Mouse (Mus musculus) neural tube, embryonic 13.5 days (tissue): ENCODE measurements around the gene Chd6. TPM values are rescaled to one million over a fixed set of nuclear protein-coding genes. Genes with fewer than 3 reads are reported as not detected.

Experiments
- ATAC-seq: fragments of 200-750 bp; cut with Nextera tagmentation; 2 replicates; pipeline ENCODE4 v1.8.0; 2017; ENCODE audit warnings: low read depth, mild to moderate bottlenecking, moderate TSS enrichment, moderate library complexity
- H3K27ac ChIP-seq: fragments of 300-500 bp; sonication (generic); replicated peaks from 2 replicates; pipeline ENCODE4 v1.5.1; 2015; ENCODE audit warnings: moderate library complexity, mild to moderate bottlenecking, inconsistent platforms
- H3K27me3 ChIP-seq: fragments of 300-500 bp; sonication (generic); 2 replicates; pipeline ENCODE4 v1.6.1; 2015; ENCODE audit warnings: mild to moderate bottlenecking, inconsistent platforms
- H3K36me3 ChIP-seq: fragments of 300-500 bp; sonication (generic); 2 replicates; pipeline ENCODE4 v1.6.1; 2015; ENCODE audit warnings: mild to moderate bottlenecking, inconsistent platforms
- H3K4me1 ChIP-seq: fragments of 300-500 bp; sonication (generic); replicated peaks from 2 replicates; pipeline ENCODE4 v1.6.1; 2015; ENCODE audit warnings: inconsistent platforms
- H3K4me2 ChIP-seq: fragments of 300-500 bp; sonication (generic); 2 replicates; pipeline ENCODE4 v1.6.1; 2015; ENCODE audit warnings: inconsistent platforms, mild to moderate bottlenecking, moderate library complexity
- H3K4me3 ChIP-seq: fragments of 300-500 bp; sonication (generic); 2 replicates; pipeline ENCODE4 v1.5.1; 2015; ENCODE audit warnings: mild to moderate bottlenecking, inconsistent platforms
- H3K9ac ChIP-seq: fragments of 300-500 bp; sonication (generic); 2 replicates; pipeline ENCODE4 v1.6.1; 2015; ENCODE audit warnings: moderate library complexity, mild to moderate bottlenecking, inconsistent platforms
- H3K9me3 ChIP-seq: fragments of 300-500 bp; sonication (generic); 2 replicates; pipeline ENCODE4 v1.6.1; 2016; ENCODE audit warnings: inconsistent platforms
- WGBS: fragments of 180-500 bp; shearing (Covaris S2); methylation state at CpG from one replicate; pipeline ENCODE4 v1.1.7; 2015; 5-methylcytosine and 5-hydroxymethylcytosine counted together
- polyA plus RNA-seq: library from polyadenylated mRNA; unstranded; fragments of >200 nt; fragmentation: Nextera tagmentation; extraction: Ambion mirVana; gene quantifications from 2 replicates; pipeline ENCODE4 v1.2.1, GENCODE M21; 2015

Gene Chd6
- polyA plus RNA-seq, 1 experiment from 2014 or later: 37.6 TPM

- Histone ChIP-seq H3K27ac (no peak overlapping the region), H3K4me3 (no peak overlapping the region), H3K4me2 (no peak overlapping the region), H3K4me1 (no peaks in the 10 kb centered on the region), H3K9ac (no peak overlapping the region), H3K9me3 (no peaks in the 10 kb centered on the region), H3K27me3 (no peaks in the 10 kb centered on the region), H3K36me3 (peaks cover 92% of the 10 kb centered on the region)
- WGBS: 92% methylated on average over 16 of the region's 16 CpGs
- ATAC-seq: no peak
Measured at GRCm38 (mm10) chr2:161012577-161013251, 96.2 kb downstream of the Chd6 start.

- H3K4me3 ChIP-seq: no peak overlapping the region
- H3K9me3 ChIP-seq: no peaks in the 10 kb centered on the region
- no peak overlapping the region for H3K27ac ChIP-seq
- no peak for ATAC-seq
- no peaks in the 10 kb centered on the region for H3K4me1 ChIP-seq
- peaks cover 50% of the 10 kb centered on the region for H3K36me3 ChIP-seq
- no peaks in the 10 kb centered on the region for H3K27me3 ChIP-seq
- H3K4me2 ChIP-seq: no peak overlapping the region
- WGBS: 80% methylated on average over 3 of the region's 3 CpGs
- no peak overlapping the region for H3K9ac ChIP-seq
Measured at GRCm38 (mm10) chr2:161004338-161004737, 104.5 kb downstream of the Chd6 start.

- H3K9ac ChIP-seq: no peak overlapping the region
- no peak overlapping the region for H3K27ac ChIP-seq
- no peak overlapping the region for H3K4me3 ChIP-seq
- H3K4me1 ChIP-seq: no peaks in the 10 kb centered on the region
- no peaks in the 10 kb centered on the region for H3K9me3 ChIP-seq
- no peak overlapping the region for H3K4me2 ChIP-seq
- ATAC-seq: no peak
- H3K36me3 ChIP-seq: peaks cover 22% of the 10 kb centered on the region
- 93% methylated on average over 6 of the region's 6 CpGs for WGBS
- no peaks in the 10 kb centered on the region for H3K27me3 ChIP-seq
Measured at GRCm38 (mm10) chr2:160996987-160997763, 111.7 kb downstream of the Chd6 start.

- H3K27me3 ChIP-seq: no peaks in the 10 kb centered on the region
- H3K4me2 ChIP-seq: no peak overlapping the region
- H3K4me3 ChIP-seq: no peak overlapping the region
- no peak overlapping the region for H3K27ac ChIP-seq
- H3K9me3 ChIP-seq: no peaks in the 10 kb centered on the region
- peaks cover 45% of the 10 kb centered on the region for H3K36me3 ChIP-seq
- no peaks in the 10 kb centered on the region for H3K4me1 ChIP-seq
- no peak for ATAC-seq
- H3K9ac ChIP-seq: no peak overlapping the region
- 62% methylated on average over 1 of the region's 1 CpGs for WGBS
Measured at GRCm38 (mm10) chr2:160994181-160994580, 114.7 kb downstream of the Chd6 start.

GRCm38 (mm10) chr2:160992465-160992864 is 116.4 kb downstream of the Chd6 start:
- Histone ChIP-seq H3K4me1 (no peaks in the 10 kb centered on the region), H3K27me3 (no peaks in the 10 kb centered on the region), H3K4me2 (no peak overlapping the region), H3K4me3 (no peak overlapping the region), H3K27ac (no peak overlapping the region), H3K9me3 (no peaks in the 10 kb centered on the region), H3K36me3 (peaks cover 54% of the 10 kb centered on the region), H3K9ac (no peak overlapping the region)
- WGBS: 93% methylated on average over 3 of the region's 3 CpGs
- ATAC-seq: no peak

- WGBS: 88% methylated on average over 6 of the region's 6 CpGs
- Histone ChIP-seq H3K36me3 (peaks cover 66% of the 10 kb centered on the region), H3K9me3 (no peaks in the 10 kb centered on the region), H3K4me2 (no peak overlapping the region), H3K27me3 (no peaks in the 10 kb centered on the region), H3K27ac (no peak overlapping the region), H3K4me1 (no peaks in the 10 kb centered on the region), H3K4me3 (no peak overlapping the region), H3K9ac (no peak overlapping the region)
- no peak for ATAC-seq
Measured at GRCm38 (mm10) chr2:160990339-160991070, 118.4 kb downstream of the Chd6 start.

GRCm38 (mm10) chr2:160987503-160987902 is 121.4 kb downstream of the Chd6 start:
- Histone ChIP-seq H3K27ac (no peak overlapping the region), H3K4me2 (no peak overlapping the region), H3K9ac (no peak overlapping the region), H3K27me3 (no peaks in the 10 kb centered on the region), H3K36me3 (peaks cover 85% of the 10 kb centered on the region), H3K4me1 (no peaks in the 10 kb centered on the region), H3K4me3 (no peak overlapping the region), H3K9me3 (no peaks in the 10 kb centered on the region)
- ATAC-seq: no peak

GRCm38 (mm10) chr2:160982636-160983035 is 126.2 kb downstream of the Chd6 start:
- no peak overlapping the region for H3K4me3 ChIP-seq
- H3K4me2 ChIP-seq: no peak overlapping the region
- H3K9ac ChIP-seq: no peak overlapping the region
- no peak for ATAC-seq
- no peaks in the 10 kb centered on the region for H3K4me1 ChIP-seq
- no peaks in the 10 kb centered on the region for H3K27me3 ChIP-seq
- WGBS: 90% methylated on average over 3 of the region's 3 CpGs
- peaks cover 88% of the 10 kb centered on the region for H3K36me3 ChIP-seq
- no peaks in the 10 kb centered on the region for H3K9me3 ChIP-seq
- H3K27ac ChIP-seq: no peak overlapping the region

- Histone ChIP-seq H3K27ac (no peak overlapping the region), H3K27me3 (no peaks in the 10 kb centered on the region), H3K4me3 (no peak overlapping the region), H3K36me3 (peaks cover 88% of the 10 kb centered on the region), H3K9ac (no peak overlapping the region), H3K9me3 (no peaks in the 10 kb centered on the region), H3K4me2 (no peak overlapping the region), H3K4me1 (no peaks in the 10 kb centered on the region)
- ATAC-seq: no peak
- WGBS: 97% methylated on average over 6 of the region's 6 CpGs
Measured at GRCm38 (mm10) chr2:160981791-160982190, 127.1 kb downstream of the Chd6 start.

GRCm38 (mm10) chr2:160978651-160979050 is 130.2 kb downstream of the Chd6 start:
- H3K36me3 ChIP-seq: peaks cover 89% of the 10 kb centered on the region
- WGBS: 100% methylated on average over 1 of the region's 1 CpGs
- no peak for ATAC-seq

GRCm38 (mm10) chr2:160977248-160977647 is 131.6 kb downstream of the Chd6 start:
- H3K4me3 ChIP-seq: no peak overlapping the region
- no peak overlapping the region for H3K9ac ChIP-seq
- no peaks in the 10 kb centered on the region for H3K27me3 ChIP-seq
- peaks cover 7% of the 10 kb centered on the region for H3K4me1 ChIP-seq
- H3K4me2 ChIP-seq: no peak overlapping the region
- no peak overlapping the region for H3K27ac ChIP-seq
- no peak for ATAC-seq
- H3K9me3 ChIP-seq: no peaks in the 10 kb centered on the region
- 83% methylated on average over 1 of the region's 1 CpGs for WGBS
- peaks cover 86% of the 10 kb centered on the region for H3K36me3 ChIP-seq

More at GRCm38 (mm10) chr2:160978651-160979050, 130.2 kb downstream of the Chd6 start:
- Histone ChIP-seq H3K9me3 (no peaks in the 10 kb centered on the region), H3K27me3 (no peaks in the 10 kb centered on the region), H3K27ac (no peak overlapping the region), H3K4me2 (no peak overlapping the region), H3K4me1 (no peaks in the 10 kb centered on the region), H3K4me3 (no peak overlapping the region), H3K9ac (no peak overlapping the region)

- ATAC-seq: no peak
- 83% methylated on average over 5 of the region's 5 CpGs for WGBS
- no peak overlapping the region for H3K4me3 ChIP-seq
- H3K27ac ChIP-seq: no peak overlapping the region
- H3K4me1 ChIP-seq: peaks cover 19% of the 10 kb centered on the region
- no peaks in the 10 kb centered on the region for H3K9me3 ChIP-seq
- H3K9ac ChIP-seq: no peak overlapping the region
- H3K27me3 ChIP-seq: no peaks in the 10 kb centered on the region
- H3K4me2 ChIP-seq: no peak overlapping the region
- H3K36me3 ChIP-seq: peaks cover 84% of the 10 kb centered on the region
Measured at GRCm38 (mm10) chr2:160973648-160974215, 135.1 kb downstream of the Chd6 start.
